Mouse (Mus musculus): Measurements from ENCODE around the gene 2010111I01Rik.

2010111I01Rik gene

GRCm38 (mm10) chr13:63289152-63289551 lies 324.5 kb downstream of the 2010111I01Rik start:
- no peak for DNase-seq (ENCODE audit: low read depth, low spot score)

- no peak for DNase-seq (ENCODE audit: low read depth, low spot score)
Observed at GRCm38 (mm10) chr13:63289687-63290086, 325.0 kb downstream of the 2010111I01Rik start.

GRCm38 (mm10) chr13:63290126-63290525 lies 325.4 kb downstream of the 2010111I01Rik start:
- no peak for DNase-seq (ENCODE audit: low read depth, low spot score)

DNA sequence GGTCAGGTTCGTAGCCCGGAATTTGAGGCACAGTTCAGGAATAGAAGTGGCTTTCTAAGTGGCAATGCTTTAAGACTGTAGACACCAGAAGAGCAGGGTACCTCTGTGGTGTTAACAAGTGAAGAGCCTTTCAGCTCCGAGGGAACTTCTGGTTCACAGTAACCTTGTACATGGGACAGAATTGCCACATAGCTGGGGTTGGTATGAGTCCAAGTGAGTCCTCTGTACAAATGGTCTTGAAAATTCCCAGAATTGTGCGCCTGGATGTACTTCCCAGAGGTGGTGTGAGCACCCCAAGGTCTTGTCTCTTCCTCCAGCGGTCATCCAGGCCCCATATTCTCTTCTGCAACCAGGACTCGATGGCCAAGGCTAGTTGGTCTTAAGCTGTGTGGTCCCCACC lies 326.3 kb downstream of the 2010111I01Rik start:
- no peak for DNase-seq (ENCODE audit: low read depth, low spot score)

DNA sequence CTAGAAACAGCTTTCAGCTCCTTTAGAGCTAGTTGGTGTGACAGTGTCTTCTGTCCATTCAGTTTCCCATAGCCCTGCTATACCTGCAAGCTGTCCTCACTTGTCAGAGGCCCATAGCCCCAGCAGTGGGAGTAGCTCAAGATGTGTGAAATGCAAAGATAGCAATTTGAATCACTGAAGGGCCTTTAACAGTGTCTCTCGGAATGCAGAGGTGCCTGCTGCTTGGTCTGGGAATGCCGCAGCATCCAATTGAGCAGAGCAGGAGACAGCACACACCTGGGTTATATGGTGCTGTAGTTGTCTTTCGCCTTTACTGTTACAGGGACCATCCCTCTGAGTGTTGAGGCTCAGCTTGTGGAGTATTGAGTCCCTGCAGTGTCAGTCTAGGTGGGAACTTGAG lies 329.0 kb downstream of the 2010111I01Rik start:
- no peak for DNase-seq (ENCODE audit: low read depth, low spot score)

GRCm38 (mm10) chr13:63294359-63295193 lies 329.9 kb downstream of the 2010111I01Rik start:
- DNase-seq (ENCODE audit: low read depth, low spot score), result no peak

DNA sequence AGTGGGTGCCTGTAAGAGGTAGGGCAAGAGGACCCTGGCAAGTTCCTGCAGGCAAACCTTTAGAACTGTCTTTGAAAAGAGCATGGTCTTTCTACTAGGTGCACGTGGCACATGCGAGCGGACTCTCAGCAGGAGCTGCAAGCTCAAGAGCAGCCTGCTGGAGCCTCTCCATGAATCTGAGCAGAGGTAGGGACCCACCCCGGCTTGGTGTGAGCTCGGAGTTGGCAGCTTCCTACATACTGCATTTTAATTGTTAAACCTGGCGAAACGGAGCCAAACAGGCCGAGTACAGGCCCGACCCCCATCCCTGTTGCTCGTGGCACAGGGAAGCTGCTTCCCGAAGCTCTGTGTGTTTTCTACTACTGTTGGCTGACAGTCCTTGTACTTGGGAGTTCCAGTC lies 331.6 kb downstream of the 2010111I01Rik start:
- no peak for DNase-seq (ENCODE audit: low read depth, low spot score)

DNA sequence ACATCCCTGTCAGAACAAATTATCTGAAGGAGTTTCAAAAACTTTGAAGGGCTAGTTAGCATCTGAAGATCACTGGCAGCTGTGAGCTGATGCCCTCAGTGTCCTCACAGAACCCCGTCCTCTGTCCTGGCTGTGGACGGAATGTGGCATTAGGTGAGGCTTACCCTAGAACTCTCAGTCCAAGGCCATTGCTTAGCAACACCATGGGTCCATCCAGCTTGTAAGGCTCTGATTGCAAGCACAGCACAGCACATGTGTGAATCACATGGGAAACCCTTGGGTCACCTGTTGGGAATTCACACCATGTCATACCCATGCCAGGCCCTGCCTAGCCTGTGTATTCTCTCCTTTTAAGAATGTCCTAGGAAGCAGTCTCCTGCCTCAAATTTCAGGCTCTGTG lies 332.3 kb downstream of the 2010111I01Rik start:
- no peak for DNase-seq (ENCODE audit: low read depth, low spot score)

- DNase-seq (ENCODE audit: low read depth, low spot score), result no peak
Observed at GRCm38 (mm10) chr13:63297933-63298332, 333.2 kb downstream of the 2010111I01Rik start.

DNA sequence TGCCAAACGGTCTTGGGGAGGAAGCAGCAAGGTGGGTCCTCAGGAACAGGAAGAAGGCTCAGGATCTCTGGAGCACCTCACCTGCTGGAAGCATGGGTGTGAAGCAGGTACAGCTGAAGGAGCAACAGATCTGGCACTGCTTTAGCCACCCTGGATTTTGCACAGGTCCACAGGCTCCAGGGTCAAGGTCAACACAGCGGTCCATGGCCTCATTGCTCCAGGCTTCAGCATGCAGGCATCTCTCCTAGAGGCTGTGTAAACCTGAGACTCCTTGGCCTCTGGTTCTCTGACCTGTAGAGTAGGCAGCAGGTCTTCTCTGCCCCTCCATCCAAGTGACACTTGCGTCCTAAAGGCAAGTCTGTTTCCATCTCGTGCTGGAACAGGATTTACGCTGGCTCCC lies 334.2 kb downstream of the 2010111I01Rik start:
- no peak for DNase-seq (ENCODE audit: low read depth, low spot score)

DNA sequence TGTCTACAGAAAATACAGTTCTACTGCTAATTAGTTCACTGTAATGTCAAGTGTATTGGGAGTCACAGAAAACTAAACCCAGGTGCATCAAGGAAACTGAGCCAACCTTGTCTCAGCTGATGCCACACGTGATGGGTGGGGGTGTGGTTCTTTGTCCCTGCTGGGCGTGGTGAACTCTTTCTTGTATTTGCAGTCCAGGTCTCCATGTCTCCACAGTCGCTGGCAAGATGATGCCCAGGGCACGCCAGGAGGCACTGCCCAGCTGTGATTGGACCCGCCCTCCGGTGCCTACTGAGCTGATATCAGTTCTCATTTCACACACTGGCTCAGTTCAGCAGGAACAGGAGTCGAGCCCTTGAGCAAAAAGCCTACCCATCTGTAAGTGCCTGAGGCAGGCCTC lies 336.2 kb downstream of the 2010111I01Rik start:
- DNase-seq (ENCODE audit: low read depth, low spot score), result no peak

DNA sequence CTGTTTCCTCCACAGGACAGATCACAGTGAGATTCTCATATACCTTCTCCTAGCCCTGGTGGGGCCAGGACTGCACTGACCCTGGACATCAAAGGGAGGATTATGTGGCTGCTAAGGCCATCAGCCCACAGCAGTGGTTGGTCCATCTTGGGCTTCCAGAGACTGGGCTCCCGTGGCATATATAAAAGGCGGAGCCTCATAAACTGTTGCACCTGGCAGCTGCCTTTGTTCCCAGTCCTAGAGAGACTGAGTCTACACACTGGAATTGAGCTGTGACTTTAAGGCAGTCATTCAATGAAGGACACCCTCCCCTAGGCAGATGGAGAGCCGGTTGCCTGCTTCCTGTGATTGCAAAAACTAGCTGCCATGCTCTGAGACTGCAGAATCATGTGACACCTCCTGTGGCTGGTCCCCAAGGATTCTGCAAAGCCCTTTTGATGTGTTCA lies 337.1 kb downstream of the 2010111I01Rik start:
- DNase-seq (ENCODE audit: low read depth, low spot score), result no peak

DNA sequence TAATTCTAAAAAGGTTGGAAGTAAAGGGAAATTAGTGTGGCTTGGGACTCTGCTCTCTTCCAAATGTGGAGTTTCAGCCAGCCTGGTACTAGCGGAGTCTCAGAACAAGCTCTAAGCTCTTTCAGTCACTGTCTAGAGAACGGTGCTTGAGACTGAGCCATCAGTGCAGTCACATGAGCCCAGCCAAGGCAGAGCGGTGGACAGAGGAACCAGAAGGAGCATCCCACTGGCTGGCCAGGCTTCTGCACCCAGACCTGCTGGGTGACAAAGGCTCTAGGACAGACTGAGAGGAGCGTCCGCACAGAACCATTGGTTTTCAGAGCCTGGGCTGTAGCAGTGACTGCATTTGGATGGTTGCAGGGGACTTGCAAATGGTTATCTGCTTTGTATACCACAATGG lies 337.7 kb downstream of the 2010111I01Rik start:
- no peak for DNase-seq (ENCODE audit: low read depth, low spot score)

- no peak for DNase-seq (ENCODE audit: low read depth, low spot score)
Observed at GRCm38 (mm10) chr13:63304124-63304792, 339.6 kb downstream of the 2010111I01Rik start.

DNA sequence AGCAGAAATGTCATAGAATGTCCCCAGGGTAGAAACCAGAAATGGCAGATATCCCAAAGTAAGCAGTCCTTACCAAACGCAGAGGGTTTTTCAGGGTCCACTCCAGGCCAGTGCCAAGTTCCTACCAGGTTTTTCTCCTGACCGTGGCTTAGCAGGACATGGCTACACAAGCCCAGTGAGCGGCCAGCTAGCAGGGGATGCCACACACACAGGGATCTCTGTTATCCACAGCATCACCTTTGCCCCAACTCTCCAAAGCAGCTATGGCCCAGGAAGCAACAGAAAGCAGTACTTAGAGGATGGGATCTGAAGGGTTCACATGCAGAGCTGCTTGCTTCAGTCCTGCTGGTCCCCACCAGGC lies 340.1 kb downstream of the 2010111I01Rik start:
- no peak for DNase-seq (ENCODE audit: low read depth, low spot score)

DNA sequence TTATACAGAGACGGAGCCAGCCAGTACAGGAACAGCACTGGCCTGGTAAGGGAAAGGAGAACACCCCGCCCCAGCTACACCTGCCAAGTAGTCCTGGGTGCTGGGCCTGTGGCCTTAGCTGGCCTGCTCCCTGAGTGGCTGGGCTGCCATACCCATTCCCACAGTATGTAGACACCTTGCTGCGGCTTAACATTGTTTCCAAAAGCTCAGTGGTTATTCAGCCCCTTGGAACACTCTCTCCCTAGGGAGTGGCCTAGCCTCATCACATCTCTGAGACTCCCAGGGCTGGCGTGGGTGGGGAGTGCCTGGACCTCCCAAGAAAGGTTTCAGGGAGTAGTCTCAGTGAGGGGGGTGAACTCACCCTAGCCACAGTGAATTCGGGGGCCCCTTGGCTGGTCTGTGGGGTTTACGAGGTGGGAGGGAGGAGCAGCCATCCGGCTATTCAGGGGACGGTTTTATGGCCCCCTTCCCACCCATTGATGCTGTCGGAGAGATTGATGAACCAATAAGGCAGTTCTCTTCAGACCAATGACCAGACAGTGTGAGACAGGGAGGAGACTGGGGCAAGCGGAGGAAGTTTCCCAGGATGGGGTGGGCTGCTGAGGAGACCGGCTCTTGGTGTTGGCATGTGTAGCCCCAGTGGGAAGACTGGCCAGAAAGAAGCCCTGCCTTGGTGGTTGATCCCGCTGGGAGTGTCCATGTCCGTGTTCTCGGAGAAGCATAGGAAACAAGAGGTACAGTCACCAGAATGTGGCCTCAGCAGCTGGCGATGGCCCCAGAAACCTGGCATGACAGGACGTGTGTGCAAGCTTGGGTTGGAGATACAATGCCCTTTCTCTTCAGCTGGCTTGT lies 340.7 kb downstream of the 2010111I01Rik start:
- no peak for DNase-seq (ENCODE audit: low read depth, low spot score)

DNA sequence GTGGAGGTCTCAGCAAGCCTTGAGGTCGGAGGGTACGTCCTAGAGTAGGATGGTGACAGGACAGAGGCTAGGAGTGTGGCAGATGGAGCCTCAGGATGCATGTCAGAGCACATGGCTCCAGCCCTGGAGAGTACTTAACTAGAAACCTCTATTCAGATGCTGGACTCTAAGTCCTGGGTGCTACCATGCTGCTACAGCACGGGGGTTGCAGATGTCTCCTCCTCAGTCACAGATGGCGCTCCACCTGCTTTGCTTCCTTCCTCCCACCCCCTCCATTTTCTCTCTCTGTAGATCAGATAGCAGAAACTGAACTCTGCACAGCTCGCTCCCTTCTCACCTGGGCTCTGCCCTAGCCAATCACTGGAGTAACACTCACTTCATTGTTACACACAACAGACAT lies 342.1 kb downstream of the 2010111I01Rik start:
- DNase-seq (ENCODE audit: low read depth, low spot score), result no peak

GRCm38 (mm10) chr13:63309563-63309962 lies 344.9 kb downstream of the 2010111I01Rik start:
- DNase-seq (ENCODE audit: low read depth, low spot score), result no peak

- DNase-seq (ENCODE audit: low read depth, low spot score), result no peak
Observed at GRCm38 (mm10) chr13:63311156-63311555, 346.5 kb downstream of the 2010111I01Rik start.

DNA sequence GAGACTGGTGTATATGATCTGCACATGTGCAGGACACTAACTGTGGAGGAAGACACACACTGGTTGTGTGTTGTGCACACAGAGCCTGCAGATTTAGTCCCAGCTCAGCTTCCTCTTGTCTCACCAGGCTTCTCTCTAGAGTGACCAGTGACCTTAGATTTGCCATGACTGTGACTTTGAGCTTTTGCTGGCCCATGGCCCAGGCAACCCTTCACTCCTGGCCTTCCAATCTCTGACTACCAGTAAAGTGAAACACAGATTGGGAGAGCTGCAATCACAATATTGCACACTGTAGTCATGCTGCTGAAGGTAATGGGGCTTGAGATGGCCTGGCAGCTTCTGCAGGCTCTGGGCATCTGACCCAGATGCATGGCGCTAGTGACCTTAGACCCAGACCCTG lies 348.6 kb downstream of the 2010111I01Rik start:
- no peak for DNase-seq (ENCODE audit: low read depth, low spot score)

- DNase-seq (ENCODE audit: low read depth, low spot score), result no peak
Observed at GRCm38 (mm10) chr13:63313748-63314607, 349.3 kb downstream of the 2010111I01Rik start.
